Mouse (Mus musculus): Measurements from ENCODE around the gene Rnf152.

Rnf152 gene

GRCm38 (mm10) chr1:105311899-105312600, 44.5 kb downstream of the Rnf152 start:
- no peak for DNase-seq (ENCODE audit: low read depth)

DNA sequence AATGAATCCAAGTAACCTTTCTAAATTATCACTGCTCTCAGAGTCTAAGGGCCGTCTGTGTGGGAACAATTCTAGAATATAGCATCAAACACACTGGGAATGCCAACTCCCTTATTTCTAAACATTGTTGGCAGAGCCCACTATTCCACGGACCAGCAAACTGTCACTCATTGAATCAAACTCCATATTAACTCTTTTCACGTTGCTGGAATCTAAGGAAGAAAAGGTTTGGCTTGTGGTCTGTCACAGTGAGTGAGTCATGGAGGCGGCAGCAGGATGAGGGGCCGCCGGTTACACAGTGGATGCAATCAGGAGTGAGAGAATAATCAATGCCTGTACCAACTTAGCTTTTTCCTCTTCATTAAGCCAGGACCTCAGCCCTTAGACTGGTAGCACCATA, 54.3 kb downstream of the Rnf152 start:
- no peak for DNase-seq (ENCODE audit: low read depth)

DNA sequence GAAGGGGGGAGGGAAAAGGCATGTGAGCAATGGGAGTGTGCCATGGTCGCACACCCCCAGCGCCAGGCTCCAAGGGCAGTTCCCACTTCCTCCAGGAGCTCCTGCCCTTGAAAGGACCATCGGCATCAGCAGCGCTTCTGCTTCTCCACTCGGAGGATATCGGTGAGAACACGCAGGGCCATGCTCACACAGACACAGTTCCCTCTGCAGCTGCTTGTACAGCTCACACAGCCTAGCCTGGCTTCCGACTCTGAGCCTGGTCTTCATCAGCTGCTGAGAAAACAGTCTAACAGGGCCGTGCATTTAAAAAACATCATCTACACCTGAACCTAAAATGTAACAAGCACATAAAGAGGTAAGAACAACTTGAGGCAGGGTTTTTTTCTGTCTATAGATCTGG, 54.7 kb downstream of the Rnf152 start:
- DNase-seq (ENCODE audit: low read depth): no peak

DNA sequence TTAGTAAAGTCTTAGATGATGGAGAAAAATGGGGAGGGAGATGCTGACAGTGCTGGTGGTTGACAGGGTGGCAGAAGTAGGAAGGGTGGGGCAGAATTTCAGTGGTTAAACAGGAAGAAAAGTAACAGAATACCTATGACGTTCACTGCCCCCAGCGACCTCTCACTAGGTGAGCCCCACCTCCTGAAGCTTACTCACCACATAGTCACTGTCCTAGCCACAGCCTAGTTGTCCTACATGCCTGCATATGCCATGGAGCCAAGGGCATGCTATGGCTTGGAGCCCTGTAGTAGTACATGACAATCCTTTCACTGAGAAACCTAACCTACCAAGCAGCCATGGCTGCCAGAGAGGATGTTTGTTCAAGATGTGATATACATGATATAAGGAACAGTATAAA, 64.7 kb downstream of the Rnf152 start:
- DNase-seq (ENCODE audit: low read depth): no peak

DNA sequence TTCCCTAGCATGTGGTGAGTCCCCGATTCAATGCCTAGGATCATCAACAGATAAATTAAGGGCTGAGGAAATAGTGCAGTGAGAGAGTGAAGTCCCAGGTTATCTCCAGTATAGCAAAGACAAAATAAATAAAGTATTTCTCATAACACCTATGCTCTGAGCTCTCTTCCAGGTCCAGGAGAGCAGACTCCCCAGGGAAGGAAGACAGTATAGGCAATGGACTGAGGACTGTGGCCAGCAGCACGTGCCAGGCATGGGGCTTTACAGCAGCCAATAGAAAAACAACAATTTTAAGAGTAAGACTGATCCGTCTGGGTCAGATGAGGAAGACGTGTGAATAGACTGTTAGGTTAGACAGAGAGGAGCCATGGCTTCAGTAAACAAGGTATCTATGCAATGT, 69.0 kb downstream of the Rnf152 start:
- DNase-seq (ENCODE audit: low read depth): no peak

GRCm38 (mm10) chr1:105286906-105287305, 69.6 kb downstream of the Rnf152 start:
- DNase-seq (ENCODE audit: low read depth): no peak

DNA sequence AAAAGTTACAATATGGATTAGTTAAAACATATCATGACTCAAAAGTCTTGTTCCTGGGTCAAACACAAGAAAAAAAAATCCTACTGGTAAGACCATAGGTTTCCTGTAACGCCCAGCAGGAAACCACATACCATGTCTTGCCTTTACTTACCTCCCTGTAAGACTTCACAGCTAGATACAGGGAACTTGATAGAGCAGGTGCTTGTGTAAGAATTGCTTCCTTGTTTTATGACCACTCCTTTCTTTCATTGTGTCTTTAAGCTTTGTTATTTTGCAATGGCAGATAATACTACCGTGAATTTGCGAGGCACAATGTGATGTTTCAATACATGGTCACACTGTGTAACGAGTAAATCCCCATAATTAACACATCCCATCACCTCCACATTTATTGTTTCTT, 71.5 kb downstream of the Rnf152 start:
- DNase-seq (ENCODE audit: low read depth): no peak

GRCm38 (mm10) chr1:105284116-105284515, 72.4 kb downstream of the Rnf152 start:
- DNase-seq (ENCODE audit: low read depth): no peak

DNA sequence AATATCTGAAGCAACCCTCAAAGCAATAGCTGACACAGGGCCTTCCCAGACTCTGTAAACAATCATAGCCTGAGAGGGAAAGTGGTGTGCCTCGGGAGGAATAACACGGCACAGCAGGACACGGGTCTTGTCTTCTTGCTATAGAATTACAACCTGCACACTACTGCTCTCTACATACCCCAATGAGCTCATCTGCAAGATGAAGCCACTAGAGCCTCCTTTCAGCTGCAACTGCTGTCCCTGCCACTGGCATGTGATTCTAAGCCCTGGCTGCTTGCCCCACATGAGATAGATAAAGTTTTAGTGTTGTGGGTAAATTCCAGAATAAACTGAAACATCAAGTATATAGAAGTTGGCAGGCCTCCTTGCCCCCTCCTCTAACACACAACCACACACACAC, 75.2 kb downstream of the Rnf152 start:
- no peak for DNase-seq (ENCODE audit: low read depth)

- DNase-seq (ENCODE audit: low read depth): no peak
Observed at GRCm38 (mm10) chr1:105280160-105280559, 76.3 kb downstream of the Rnf152 start.

- no peak for DNase-seq (ENCODE audit: low read depth)
Observed at GRCm38 (mm10) chr1:105274500-105275194, 81.9 kb downstream of the Rnf152 start.

DNA sequence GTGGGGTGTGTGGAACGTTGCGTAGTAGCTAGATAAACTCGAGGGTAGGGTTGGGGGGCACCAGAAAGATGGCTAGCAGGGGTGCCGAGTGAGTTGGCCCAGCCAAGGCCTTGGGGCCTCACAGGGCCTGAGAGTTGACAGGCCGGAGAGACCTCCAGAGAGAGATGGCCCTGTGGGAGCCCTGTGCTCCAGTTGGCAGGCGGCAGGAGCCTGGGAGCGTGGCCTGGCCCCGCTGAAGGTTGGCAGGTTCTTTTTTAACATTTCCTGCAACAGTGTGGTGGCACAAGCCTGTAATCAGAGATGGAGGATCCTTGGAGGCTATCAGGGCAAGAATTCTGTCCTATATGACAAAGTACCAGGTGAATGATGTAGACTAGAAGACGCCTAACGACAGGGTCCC, 85.4 kb downstream of the Rnf152 start:
- no peak for DNase-seq (ENCODE audit: low read depth)

DNA sequence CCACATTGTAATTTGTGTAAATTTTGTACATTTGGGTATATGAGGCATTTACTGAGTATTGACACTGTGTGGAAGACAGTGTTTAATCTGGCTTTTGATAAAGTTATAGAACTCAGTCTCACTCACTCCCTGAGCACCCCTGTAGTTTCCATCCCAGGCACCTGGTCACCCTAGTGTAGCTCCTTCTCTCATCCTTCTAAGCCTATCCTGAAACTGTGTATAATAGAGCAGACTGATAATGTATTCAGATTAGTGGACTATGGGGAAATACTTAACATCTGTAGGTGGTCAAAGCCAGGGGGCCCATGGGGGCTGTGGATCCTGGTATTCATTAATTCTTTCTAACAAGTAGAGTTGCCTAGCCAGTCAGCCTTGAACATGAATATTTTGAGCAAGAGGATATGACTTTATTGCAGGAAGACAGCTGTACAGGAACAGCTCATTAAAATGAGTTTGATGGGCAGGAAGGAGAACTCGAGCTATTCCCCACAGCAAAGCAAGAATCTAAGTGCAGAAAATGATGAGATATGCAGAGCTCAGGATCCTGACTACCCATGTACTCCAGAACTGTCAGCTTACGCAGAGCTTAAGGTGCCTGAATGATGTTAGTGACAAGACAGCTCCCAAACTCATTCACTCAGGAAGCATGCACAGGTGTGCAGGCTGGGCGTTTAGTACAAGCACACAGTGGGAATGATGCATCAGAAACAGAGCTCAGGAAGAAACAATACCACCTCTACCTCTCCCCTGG, 93.1 kb downstream of the Rnf152 start:
- no peak for DNase-seq (ENCODE audit: low read depth)

- no peak for DNase-seq (ENCODE audit: low read depth)
Observed at GRCm38 (mm10) chr1:105260200-105260599, 96.3 kb downstream of the Rnf152 start.

GRCm38 (mm10) chr1:105257199-105257598, 99.3 kb downstream of the Rnf152 start:
- DNase-seq (ENCODE audit: low read depth): no peak

GRCm38 (mm10) chr1:105249190-105249589, 107.3 kb downstream of the Rnf152 start:
- no peak for DNase-seq (ENCODE audit: low read depth)

- no peak for DNase-seq (ENCODE audit: low read depth)
Observed at GRCm38 (mm10) chr1:105246651-105247050, 109.9 kb downstream of the Rnf152 start.

- DNase-seq (ENCODE audit: low read depth): no peak
Observed at GRCm38 (mm10) chr1:105246075-105246574, 110.4 kb downstream of the Rnf152 start.

DNA sequence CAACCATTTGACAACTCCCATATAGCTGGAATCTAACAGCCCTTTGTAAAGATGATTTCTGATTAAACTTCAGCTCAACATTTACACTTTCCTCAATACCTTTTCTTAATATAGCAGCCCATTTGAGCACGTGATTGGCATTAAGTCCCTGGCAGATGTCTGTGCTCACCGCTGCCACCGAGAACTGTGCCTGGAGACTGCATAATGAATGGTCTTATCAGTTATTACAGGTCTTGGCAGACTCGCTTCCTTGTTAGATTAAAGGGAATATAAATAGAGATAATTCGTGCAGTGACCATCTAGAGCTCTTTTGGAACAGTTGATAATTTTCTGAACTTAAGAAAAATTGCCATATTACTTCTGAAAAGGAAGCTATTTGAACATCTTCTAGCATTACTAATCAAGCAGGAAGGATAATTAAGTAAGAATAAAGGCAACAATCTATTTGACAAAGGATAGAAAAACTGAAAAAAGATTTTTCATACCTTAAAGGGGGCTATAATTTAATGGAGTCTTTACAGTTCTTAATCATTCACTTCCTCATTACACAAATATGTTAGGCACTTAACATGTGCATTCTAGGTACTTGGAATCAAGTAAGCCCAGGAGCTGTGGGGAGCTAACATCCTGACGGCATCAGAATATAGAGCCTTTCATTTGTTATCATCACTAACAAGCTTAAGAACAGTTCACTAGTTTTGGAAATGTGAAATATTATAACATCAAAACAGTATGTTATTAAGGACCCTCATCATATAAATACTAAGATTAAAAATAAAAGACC, 113.0 kb downstream of the Rnf152 start:
- no peak for DNase-seq (ENCODE audit: low read depth)

DNA sequence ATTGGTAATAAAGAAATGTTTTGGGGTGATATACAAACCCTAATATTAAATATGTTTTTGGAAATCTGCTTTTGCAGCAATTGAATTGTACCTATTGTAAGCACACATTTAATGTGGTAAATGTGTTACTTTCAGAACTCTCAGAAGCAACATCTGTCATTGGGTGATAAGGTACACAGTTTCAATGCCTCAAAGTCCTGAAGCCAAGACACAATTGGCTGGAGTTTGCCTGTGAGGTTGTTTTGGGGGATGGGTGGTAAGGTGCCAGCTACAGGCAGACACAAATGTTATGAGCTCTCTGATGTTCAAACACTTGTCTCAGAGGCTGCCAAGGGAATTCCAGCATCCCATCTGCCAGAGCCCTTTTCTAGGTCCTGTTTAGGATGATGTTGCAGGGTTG, 116.3 kb downstream of the Rnf152 start:
- no peak for DNase-seq (ENCODE audit: low read depth)
